Mouse (Mus musculus) adrenal gland, postnatal 25 days (tissue): ENCODE measurements around the gene Tlr6. TPM values are rescaled to one million over a fixed set of nuclear protein-coding genes. Genes with fewer than 3 reads are reported as not detected.

ENCODE experiments used
- DNase-seq: peaks from one replicate; pipeline ENCODE4 v3.0.0; 2021; ENCODE audit warnings: mixed read lengths
- long read RNA-seq: library from polyadenylated mRNA; stranded (forward); transcript quantifications from one replicate; pipeline ENCODE4 v2.0.0, GENCODE M21; 2021
- total RNA-seq: library from RNA; stranded (reverse); gene quantifications from 2 replicates; pipeline ENCODE4 v1.2.3, GENCODE M21; 2021

The Tlr6 gene
- total RNA-seq: 1.3 and 3.7 TPM in 2 replicates
- long read RNA-seq: 0 reads

DNA sequence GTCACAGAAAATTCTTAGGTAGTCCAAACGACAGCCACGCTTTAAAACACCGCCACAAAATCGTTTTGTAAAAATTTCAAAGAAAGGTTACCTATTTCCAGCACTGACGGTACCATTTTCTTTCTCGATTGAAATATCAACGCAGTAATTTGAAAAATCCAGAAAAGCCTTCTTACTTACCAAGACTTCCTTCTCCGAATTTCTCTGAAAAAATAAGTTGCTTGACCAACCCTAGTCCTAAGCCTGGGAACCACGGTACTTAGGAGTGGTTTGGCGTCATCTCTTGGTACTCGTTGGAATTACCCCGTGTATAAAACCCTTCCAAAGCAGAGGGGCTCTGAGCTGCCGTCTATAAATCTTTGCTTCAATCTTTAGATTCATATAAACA is at the start of gene Tlr6:
Gene Tlr6, minus strand, starts transcription at position 255 of the 388 bp plus-strand sequence.
- peak; percentile 30 for DNase-seq

DNA sequence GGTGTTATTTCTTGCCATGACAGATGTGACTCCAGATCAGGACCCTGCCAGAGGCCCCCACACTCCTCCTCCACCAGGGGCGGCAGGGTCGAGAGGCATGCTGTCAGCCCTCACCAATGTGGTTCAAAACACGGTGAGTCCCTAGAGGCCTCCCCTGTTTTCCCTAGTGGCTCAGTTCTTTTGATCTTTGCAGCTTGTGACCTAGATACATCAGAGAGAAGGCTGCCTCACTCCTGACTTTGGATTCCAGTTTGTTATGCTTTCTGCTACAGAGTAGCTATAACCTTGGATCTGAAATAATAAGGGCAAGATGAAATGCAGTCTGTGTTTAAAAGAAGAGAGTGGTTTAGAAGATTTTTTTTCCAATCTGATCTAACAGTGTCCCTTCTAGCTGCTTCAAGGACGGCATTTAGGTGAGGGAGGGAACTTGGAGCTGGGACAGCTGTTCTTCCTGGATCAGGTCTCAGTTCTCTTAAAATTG is 46.2 kb upstream of the Tlr6 start:
- peak; percentile 33 for DNase-seq

DNA sequence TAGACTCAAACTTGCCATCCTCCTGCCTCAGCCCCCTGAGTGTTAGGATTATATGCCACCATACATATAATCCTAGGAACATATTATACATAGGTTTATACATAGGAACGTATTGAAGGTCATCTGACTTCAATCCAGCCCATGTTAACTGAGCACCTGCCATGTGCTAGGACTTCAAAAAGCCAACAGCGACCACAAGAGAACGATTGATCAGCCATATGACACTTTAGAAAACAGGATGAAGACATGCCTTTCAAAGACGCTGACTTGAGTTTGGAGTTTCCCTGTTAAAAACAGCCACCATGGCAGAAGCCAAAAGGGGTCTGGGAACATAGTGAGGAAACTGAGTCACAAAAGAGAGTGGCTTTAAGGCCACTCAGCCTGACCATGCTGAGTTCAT is 45.4 kb upstream of the Tlr6 start:
- DNase-seq: no peak

- DNase-seq: no peak
These were observed 44.1 kb upstream of the Tlr6 start for GRCm38 (mm10) chr5:65003946-65004535.

- no peak for DNase-seq
These were observed 43.3 kb upstream of the Tlr6 start for GRCm38 (mm10) chr5:65002940-65003824.

DNA sequence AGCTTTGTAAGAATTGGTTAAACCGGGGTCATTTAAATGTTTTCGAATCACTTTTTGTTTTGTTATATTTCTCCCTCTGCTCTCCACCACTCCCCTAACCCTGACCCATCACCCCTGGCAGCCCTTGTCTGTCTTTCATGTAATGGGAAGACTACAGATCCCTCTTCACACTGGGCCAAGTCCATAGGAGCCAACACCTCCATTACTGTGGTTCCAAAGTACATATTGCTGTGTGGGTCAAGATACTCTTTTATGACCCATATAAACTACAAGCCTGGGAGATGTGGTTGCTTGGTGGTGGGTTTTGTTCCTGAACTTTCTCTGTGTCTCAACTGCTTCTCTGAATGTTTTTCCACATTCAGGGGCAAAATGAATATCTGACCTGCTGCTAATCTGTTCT is 35.5 kb upstream of the Tlr6 start:
- no peak for DNase-seq

DNA sequence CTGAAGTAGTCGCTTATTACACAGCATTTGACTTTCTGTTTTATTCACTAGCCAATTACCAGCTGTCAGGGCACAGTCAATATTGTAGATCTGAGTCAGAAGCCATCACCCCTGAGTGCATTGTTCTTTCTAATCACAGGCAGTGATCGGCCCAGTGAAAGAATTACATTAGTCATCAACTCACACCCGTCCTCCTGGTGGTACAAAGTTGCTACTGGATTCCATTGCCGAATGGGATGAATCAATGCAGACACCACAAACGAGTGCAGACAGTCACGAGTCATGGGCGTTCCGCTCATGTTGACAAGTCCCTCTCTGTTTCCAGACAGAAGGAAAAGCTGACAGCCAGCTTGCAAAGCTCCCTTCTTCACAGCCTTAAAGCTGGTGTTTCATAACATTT is 32.6 kb upstream of the Tlr6 start:
- DNase-seq: no peak

DNA sequence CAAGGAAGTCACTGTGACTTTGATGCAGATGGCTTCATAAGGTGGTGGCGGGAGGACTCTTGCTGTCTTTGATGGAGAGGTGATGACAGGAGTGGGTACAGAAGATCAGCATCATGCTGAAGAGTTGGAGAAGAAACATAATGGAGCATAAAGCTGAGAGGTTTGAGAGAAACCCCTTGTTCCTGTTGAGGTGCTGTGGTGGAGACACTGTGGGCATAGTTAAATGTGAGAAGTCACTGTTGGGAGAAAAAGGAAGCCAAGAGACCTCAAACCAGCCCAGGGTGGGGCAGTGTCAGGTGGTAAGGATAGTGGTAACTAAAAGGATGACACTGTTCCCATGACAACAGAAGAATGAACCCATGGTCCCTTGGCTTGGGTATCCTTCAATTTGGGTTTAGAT is 30.0 kb upstream of the Tlr6 start:
- no peak for DNase-seq

- DNase-seq: no peak
These were observed 26.1 kb upstream of the Tlr6 start for GRCm38 (mm10) chr5:64985971-64986370.

- no peak for DNase-seq
These were observed 17.2 kb upstream of the Tlr6 start for GRCm38 (mm10) chr5:64977128-64977527.

DNA sequence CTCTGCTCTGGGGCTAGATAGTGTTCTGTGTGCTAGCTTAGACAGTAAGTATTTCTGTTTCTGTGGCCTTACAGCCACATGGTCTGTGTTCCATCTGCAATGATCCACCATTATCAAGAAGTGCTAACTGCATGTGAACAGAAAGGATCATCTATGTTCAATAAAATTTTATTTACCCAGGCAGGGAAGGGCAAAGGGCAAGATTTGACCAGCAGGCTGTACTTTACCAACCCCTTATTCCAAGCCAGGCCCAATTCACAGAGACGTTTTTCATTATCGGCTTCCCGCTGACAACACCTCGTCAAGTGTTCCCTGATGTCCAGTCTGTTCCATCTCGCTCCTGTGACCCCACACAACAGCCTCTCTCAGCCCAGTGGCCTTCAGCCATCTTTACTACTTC is 15.2 kb upstream of the Tlr6 start:
- DNase-seq: no peak

DNA sequence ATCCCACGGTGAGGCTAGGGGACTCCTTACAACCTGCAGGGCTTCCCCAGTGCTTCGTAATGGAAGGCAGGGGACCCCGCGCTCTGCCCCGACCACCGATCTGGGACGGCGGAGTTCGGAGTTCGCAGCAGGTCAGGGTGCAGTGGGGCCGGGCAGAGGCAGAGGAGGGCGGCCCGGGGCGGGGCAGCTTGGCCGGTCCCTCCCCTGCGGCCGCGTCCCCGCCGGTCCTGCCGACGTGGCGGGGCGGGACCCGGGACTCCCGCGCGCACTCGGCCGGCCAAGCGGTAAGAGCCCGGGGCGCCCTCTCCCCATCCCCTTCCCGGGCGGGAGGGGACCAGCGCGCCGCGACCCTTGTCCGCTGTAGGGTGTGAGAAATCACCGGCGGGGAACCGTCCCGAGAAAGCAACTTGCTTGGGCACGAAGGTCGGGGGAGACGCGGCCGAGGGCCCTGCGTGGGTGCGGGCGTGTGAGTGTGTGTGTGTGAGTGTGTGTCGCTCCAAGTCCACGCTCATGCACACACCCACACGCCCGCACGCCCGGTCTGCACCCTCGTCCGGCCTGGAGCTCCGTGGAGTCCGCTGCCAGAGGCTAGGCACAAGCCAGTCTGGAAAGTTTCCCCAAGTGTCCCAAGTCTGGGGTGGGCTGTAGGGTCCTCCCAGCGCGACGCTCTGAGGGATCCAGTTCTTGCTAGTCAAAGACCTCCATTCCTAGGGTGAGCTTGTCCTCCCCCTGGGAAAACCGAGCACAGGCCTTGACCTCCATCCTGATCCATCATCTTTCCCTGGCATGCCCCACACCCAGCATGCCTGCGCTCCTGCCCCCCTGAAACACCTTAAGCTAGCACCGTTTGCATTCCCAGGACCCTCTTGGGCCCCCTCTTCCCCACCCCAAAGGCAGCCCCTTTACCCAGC is 10.2 kb upstream of the Tlr6 start, which contains the start of gene Fam114a1:
Gene Fam114a1, plus strand, starts transcription at position 211 of the 911 bp plus-strand sequence.
- peak; percentile 86 for DNase-seq

GRCm38 (mm10) chr5:64968961-64969860 is 9.3 kb upstream of the Tlr6 start:
- peak; percentile 6 for DNase-seq

GRCm38 (mm10) chr5:64963735-64964134 is 3.8 kb upstream of the Tlr6 start:
- no peak for DNase-seq

DNA sequence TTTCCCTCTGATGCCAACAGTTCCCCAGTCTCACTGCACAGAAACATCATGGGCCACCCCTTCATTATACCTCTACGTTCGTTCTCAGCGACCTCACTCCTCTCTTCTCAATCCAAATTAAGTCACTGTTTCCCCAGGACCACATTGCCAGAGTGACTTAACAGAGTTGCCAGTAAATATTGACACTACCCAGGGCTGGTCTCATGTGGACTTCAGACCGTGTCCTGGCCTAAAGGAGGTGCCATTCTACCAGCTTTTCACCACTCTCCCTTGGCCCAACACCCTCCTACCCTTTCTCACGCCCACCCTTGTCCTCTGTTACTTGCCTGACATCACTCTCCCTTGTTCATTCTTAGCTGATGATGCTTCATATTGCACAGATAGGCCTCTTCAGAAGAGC is 3.4 kb upstream of the Tlr6 start:
- no peak for DNase-seq

DNA sequence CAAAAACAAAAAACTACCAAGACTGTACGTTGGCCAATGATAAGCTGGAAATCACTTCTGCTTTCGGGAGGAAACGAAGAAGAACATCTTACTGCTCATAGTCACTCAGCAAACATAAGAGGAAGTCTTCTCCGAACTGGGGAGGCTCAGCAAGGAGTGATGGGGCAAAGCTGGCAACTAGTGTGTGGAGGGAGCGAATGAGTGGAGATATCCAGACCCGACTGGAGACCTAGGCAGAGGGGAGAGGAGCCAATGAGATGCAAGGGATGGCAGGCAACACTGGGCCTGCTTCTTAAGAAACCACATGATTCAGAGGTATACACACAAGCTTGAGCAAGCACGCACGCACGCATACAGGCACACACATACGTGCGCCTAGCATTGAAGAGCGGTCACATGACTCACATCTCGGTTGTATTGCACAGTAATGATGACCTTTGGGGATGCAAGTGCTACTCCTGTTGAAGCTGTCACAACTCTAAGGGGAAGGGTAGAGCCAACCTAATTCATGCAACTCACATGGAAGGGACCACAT is 1.0 kb upstream of the Tlr6 start:
- no peak for DNase-seq

DNA sequence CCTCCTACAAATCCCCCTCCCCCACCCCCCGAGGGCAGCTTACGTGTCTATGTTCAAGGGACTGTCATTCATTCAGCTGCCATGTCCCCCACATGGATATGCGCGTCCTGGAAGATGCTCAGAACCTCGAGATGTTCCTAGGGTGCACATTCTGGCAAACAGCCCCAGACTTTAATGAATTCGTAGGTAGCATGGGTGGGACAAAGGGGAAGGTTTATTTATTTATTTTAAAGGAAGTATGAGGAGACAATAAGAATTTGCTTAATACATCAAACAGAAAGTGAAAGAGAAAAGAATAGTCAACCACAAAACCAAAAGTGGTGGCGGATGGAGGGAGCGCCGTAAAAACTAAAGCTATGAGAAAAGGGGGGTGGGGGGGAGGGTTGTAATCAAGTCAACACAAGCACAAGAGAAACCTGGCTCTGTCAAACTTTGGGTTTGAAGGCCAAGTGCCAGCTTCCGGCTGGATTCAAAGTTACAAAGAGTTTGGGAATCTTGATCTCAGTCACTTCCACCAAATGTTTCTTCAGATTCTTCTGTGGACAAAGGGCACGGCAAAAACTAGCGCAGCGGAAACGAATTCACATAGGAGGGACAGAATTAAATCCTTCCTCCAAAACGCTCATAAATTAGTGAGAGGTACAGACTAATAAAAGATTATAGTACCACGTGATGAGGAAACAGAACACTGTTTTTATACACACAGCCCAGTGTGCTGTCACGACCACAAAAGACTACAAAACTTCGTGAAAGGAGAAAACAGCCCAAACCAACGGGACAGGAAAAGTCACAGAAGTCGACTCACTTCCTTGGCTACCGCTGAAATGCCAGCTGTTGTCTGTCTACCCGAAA is 680 bp downstream of the Tlr6 start:
- no peak for DNase-seq

- DNase-seq: no peak
These were observed 5.0 kb downstream of the Tlr6 start for GRCm38 (mm10) chr5:64954931-64955330.

- DNase-seq: no peak
These were observed 8.4 kb downstream of the Tlr6 start for GRCm38 (mm10) chr5:64951486-64951885.

DNA sequence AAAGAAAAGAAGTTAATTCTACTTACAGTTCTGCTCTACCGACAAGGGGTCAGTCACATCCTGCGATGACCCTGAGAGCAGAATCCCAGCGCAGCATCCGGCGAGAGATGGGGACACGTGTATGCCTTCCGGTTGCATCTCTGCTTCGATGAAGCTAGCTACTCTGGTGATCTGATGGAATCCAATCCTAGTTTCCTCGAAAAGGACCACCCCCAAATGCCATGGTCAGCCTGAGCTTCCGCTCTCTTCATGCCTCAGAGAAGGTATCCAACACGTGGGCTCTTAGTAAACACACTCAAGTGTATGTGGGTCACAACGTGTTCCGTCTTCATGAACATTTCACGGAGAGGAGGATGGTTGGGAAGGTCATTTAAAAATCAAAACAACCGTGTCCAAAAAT is 27.1 kb downstream of the Tlr6 start:
- no peak for DNase-seq
